Mouse (Mus musculus): ENCODE measurements around the gene Slc2a1.

DNA sequence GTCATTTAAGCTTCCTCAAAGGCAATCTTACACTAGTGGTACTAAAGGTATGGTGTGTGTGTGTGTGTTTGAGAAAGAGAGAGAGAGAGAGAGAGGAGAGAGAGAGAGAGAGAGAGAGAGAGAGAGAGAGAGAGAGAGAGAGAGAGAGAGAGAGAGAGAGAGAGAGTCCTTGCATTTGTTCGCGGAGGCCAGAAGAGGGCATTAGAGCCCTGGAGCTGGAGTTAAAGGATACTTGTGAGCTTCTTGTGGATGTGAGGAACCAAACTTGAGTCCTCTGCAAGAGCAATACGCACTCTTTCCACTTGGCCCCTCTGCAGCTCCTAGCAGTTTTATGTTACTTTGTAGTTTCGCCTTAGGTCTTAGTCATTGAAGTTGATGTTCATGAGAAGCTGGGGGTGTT lies 54.5 kb downstream of the Slc2a1 start:
- TF ChIP-seq CTCF (IDR thresholded peaks at IDR 0.05; ENCODE audit: low read depth) (0 out of 2 replicates have a peak, but pooled peaks have one; percentile 5), EP300 (IDR thresholded peaks at IDR 0.05; ENCODE audit: low read depth) (no peak)

Data from heart, postnatal 0 days (tissue).